Mouse (Mus musculus) forebrain, embryonic 16.5 days (tissue): ENCODE results near the gene Eya4. TPM values are rescaled to one million over a fixed set of nuclear protein-coding genes. Genes with fewer than 3 reads are reported as not detected.

Experiments used
- ATAC-seq: fragments of 200-750 bp; cut with Nextera tagmentation; 2 replicates; pipeline ENCODE4 v1.8.0; 2017; ENCODE audit warnings: mild to moderate bottlenecking, moderate library complexity
- H3K27ac ChIP-seq: fragments of 300-500 bp; sonication (generic); 2 replicates; pipeline ENCODE4 v1.5.1; 2014; ENCODE audit warnings: low read length, control low read depth
- H3K27me3 ChIP-seq: fragments of 300-500 bp; sonication (generic); replicated peaks from 2 replicates; pipeline ENCODE4 v1.6.1; 2014; ENCODE audit warnings: low read length; ENCODE audit not compliant: control insufficient read depth, insufficient read depth
- H3K36me3 ChIP-seq: fragments of 300-500 bp; sonication (generic); 2 replicates; pipeline ENCODE4 v1.6.1; 2014; ENCODE audit not compliant: control insufficient read depth, insufficient read depth
- H3K4me1 ChIP-seq: fragments of 300-500 bp; sonication (generic); replicated peaks from 2 replicates; pipeline ENCODE4 v1.6.1; 2014; ENCODE audit warnings: low read length; ENCODE audit not compliant: control insufficient read depth, insufficient read depth
- H3K4me2 ChIP-seq: fragments of 300-500 bp; sonication (generic); 2 replicates; pipeline ENCODE4 v1.6.1; 2014; ENCODE audit warnings: mild to moderate bottlenecking, low read length, control low read depth
- H3K4me3 ChIP-seq: fragments of 300-500 bp; sonication (generic); replicated peaks from 2 replicates; pipeline ENCODE4 v1.5.1; 2014; ENCODE audit warnings: mild to moderate bottlenecking, low read length, control low read depth
- H3K9ac ChIP-seq: fragments of 300-500 bp; sonication (generic); replicated peaks from 2 replicates; pipeline ENCODE4 v1.6.1; 2014; ENCODE audit warnings: low read depth, low read length, control low read depth
- H3K9me3 ChIP-seq: fragments of 300-500 bp; sonication (generic); 2 replicates; pipeline ENCODE4 v1.6.1; 2016; ENCODE audit warnings: low read length; ENCODE audit not compliant: control insufficient read depth
- WGBS: fragments of 180-500 bp; shearing (Covaris S2); extraction: QIAGEN DNeasy Blood & Tissue Kit; methylation state at CpG from one replicate; pipeline ENCODE4 v1.1.7; 2014; 5-methylcytosine and 5-hydroxymethylcytosine counted together
- polyA plus RNA-seq: library from polyadenylated mRNA; unstranded; fragments of >200 nt; fragmentation: Nextera tagmentation; extraction: Ambion mirVana; gene quantifications from 2 replicates; pipeline ENCODE4 v1.2.1, GENCODE M21; 2015

Gene Eya4
- polyA plus RNA-seq, 1 experiment from 2014 or later, result 0.68 TPM

DNA sequence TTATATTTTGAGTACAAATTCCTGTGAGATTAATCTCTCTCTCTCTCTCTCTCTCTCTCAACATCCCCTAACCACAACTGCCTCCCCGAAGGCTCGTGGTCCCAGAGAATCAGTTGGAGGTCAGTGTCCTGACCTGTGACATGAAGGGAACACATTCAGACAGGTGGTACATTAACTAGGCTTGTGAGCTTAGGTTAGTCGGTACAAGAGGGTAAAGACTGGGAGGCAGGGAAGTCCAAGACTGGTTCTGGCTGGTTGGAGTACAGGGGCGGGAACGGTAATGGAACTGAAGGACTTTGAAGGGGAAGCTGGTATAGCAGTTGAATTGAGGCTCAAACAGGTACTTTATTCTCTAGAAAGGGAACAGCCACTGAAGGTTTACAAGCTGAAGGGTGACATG is 287.9 kb downstream of the Eya4 start:
- no peak for ATAC-seq

DNA sequence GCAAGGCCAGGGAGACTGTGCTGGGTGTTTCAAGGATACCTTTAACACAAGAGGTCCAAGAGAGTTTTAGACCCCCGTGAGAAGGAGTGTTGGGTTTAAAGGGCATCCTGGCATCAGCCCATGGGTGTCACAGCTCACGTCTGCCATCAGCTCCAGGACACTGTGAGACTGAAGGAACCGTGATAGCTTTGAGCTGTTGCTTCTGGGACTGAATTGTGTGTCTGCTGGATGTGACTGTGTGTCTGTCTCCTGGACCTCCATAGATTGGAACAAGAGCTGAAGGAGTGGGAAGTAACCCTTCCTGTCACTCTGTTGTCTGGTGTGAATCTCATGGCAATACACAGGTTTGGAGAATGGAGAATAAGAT is 289.9 kb downstream of the Eya4 start:
- no peaks in the 10 kb centered on the region for H3K27me3 ChIP-seq
- no peaks in the 10 kb centered on the region for H3K36me3 ChIP-seq
- no peak overlapping the region for H3K4me2 ChIP-seq
- no peaks in the 10 kb centered on the region for H3K4me1 ChIP-seq
- no peak overlapping the region for H3K9ac ChIP-seq
- H3K27ac ChIP-seq, result no peak overlapping the region
- no peaks in the 10 kb centered on the region for H3K9me3 ChIP-seq
- 83% methylated on average over 3 of the region's 3 CpGs for WGBS
- ATAC-seq, result no peak
- no peak overlapping the region for H3K4me3 ChIP-seq

More for the DNA sequence above, 287.9 kb downstream of the Eya4 start:
- Histone ChIP-seq H3K9me3 (no peaks in the 10 kb centered on the region), H3K4me2 (no peak overlapping the region), H3K9ac (no peak overlapping the region), H3K27me3 (no peaks in the 10 kb centered on the region), H3K36me3 (no peaks in the 10 kb centered on the region), H3K4me3 (no peak overlapping the region), H3K4me1 (no peaks in the 10 kb centered on the region), H3K27ac (no peak overlapping the region)
- WGBS, result 77% methylated on average over 5 of the region's 5 CpGs

DNA sequence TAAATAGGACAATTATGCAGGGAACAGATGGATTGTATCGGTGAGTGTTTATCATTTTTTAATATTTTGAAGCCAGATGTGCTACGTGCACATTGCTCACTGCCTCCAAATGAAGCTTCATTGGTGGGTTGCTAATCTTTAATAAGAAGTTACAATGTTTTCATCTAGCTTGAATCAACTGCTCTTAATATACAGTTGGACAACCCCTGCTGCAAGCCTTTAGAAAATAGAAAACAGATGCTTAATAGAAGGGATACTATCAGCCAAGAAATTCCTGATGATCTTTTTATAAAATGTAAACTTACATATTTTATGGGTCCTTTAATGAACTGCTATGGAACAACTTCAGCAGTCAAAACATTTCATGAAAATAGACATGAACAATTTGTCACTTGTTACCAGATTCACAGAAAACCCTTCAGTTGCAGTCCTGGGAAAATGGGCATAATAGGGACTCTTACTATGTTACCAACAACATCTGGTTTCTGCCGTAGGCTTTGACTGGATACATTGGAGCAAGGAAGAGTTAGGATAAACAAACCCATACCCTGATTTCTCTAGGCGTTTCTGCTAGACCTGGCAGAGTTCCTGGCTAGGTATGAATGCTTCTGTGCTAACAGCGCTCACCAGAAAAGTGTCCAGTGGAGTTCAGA is 290.4 kb downstream of the Eya4 start:
- ATAC-seq, result no peak
- no peaks in the 10 kb centered on the region for H3K36me3 ChIP-seq
- WGBS, result 76% methylated on average over 5 of the region's 5 CpGs
- no peaks in the 10 kb centered on the region for H3K9me3 ChIP-seq
- no peaks in the 10 kb centered on the region for H3K4me1 ChIP-seq
- no peak overlapping the region for H3K4me2 ChIP-seq
- H3K4me3 ChIP-seq, result no peak overlapping the region
- no peak overlapping the region for H3K27ac ChIP-seq
- no peak overlapping the region for H3K9ac ChIP-seq
- H3K27me3 ChIP-seq, result no peaks in the 10 kb centered on the region

DNA sequence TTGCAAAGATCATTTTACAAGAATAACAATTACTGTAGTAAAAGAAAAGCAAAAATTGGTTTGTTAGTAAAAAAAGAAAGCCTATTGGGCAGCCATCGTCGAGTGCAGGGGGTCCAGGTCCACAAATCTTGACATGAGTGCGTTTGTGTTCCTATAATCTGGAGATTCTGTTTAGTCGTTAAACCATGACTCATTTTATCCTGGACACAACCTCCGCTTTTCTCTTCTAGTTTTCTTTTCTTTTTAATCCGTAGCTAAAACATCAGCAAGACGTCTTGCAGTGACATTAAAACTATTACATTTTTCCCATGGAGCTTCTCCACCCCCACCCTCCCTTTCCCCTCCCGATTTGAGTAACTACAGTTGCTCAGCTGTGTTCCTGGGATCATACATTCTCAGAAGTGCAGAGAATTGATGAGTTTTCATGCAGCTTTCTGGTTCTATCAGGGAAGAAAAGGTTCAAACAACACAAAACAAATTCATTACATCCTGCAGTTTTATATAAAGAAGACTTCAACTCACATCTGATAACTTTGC is 297.1 kb downstream of the Eya4 start:
- no peak overlapping the region for H3K27ac ChIP-seq
- no peak overlapping the region for H3K4me2 ChIP-seq
- H3K27me3 ChIP-seq, result no peaks in the 10 kb centered on the region
- no peaks in the 10 kb centered on the region for H3K4me1 ChIP-seq
- WGBS, result 69% methylated on average over 8 of the region's 8 CpGs
- no peaks in the 10 kb centered on the region for H3K36me3 ChIP-seq
- no peak overlapping the region for H3K4me3 ChIP-seq
- no peak overlapping the region for H3K9ac ChIP-seq
- ATAC-seq, result no peak
- no peaks in the 10 kb centered on the region for H3K9me3 ChIP-seq
